In the genomic region with DNA sequence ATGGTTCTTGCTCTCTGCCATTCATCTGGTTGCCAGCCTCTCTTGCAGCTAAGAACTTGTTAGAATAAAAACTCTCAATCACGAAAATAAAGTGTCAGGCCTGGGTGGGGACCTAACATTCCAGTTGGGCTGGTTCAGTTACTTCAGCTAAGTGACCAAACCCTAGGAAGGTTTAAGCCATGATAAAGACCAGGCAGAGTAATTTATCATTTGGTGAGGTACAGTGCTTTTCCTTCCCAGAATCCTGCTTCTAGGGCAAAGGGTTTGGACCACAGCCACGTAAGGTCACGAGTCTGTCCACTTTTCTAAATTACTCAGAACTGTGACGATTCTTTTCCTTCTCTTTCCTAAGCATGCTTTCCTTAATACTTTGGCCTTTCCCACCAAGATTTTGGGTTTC, we compare ENCODE assay signal across 27 mouse cellular contexts.
A peak's percentile ranks its signal among the peaks of the same experiment; 100 is the strongest.
DNase-seq lines count a peak whose midpoint lies in the region; ATAC-seq and TF ChIP-seq lines count a peak whose summit lies in the region.
"Had no signal": no experiment of that assay in that cellular context is flagged by ENCODE, and none has a peak within 500 bp of the region (broad histone marks: within the 10 kb centered on the region; RNA-seq: fewer than 3 reads in every experiment).

No protein-coding gene starts in this region.

- peak; percentile 70 for TF ChIP-seq EP300 in lung, postnatal 0 days (IDR thresholded peaks at IDR 0.05)

- TF ChIP-seq POLR2A in kidney, adult 2 months (IDR thresholded peaks at IDR 0.05; ENCODE audit: low read depth, low read length), result no peak

- intact Hi-C loops in left cerebral cortex, postnatal 25 days (cut with DNase I), result no loop called here

- no peak for TF ChIP-seq CTCF in kidney, adult 2 months (conservative IDR thresholded peaks at IDR 0.05; ENCODE audit: insufficient read depth, insufficient read length, low read depth, low read length)
- no peak for TF ChIP-seq CTCF in lung, postnatal 0 days (IDR thresholded peaks at IDR 0.05)

- H3K4me3 ChIP-seq in kidney, adult 2 months (ENCODE audit: insufficient read depth, low read depth, low read length), result no peak overlapping the region
- H3K4me3 ChIP-seq in lung, postnatal 0 days (ENCODE audit: low read depth, low read length), result no peak overlapping the region
- no peak overlapping the region for H3K4me3 ChIP-seq in stomach, embryonic 16.5 days (replicated peaks; ENCODE audit: low read length)
- H3K4me3 ChIP-seq: embryonic facial prominence, embryonic 13.5 days; erythroblast, embryonic 14.5 days; forebrain, embryonic 12.5 days; heart, adult 2 months; heart, embryonic 13.5 days; hindbrain, embryonic 12.5 days; left cerebral cortex, adult 2 months; limb, embryonic 15.5 days; midbrain, embryonic 10.5 days; stomach, embryonic 15.5 days had no signal

- H3K9me3 ChIP-seq in lung, postnatal 0 days (ENCODE audit: low read length), result no peaks in the 10 kb centered on the region
- no peaks in the 10 kb centered on the region for H3K9me3 ChIP-seq in stomach, embryonic 16.5 days (replicated peaks; ENCODE audit: control insufficient read depth, low read length)
- H3K9me3 ChIP-seq: embryonic facial prominence, embryonic 13.5 days; forebrain, embryonic 12.5 days; heart, embryonic 13.5 days; hindbrain, embryonic 12.5 days; limb, embryonic 15.5 days; stomach, embryonic 15.5 days had no signal

- no peak for ATAC-seq in lung, postnatal 0 days
- ATAC-seq in stomach, embryonic 16.5 days (ENCODE audit: insufficient read depth, low FRiP score), result no peak
- ATAC-seq: midbrain, embryonic 16.5 days had no signal

- no peaks in the 10 kb centered on the region for H3K27me3 ChIP-seq in kidney, adult 2 months (replicated peaks; ENCODE audit: control insufficient read depth, insufficient read depth, low read length)
- H3K27me3 ChIP-seq in lung, postnatal 0 days (replicated peaks; ENCODE audit: insufficient read depth, low read length), result no peaks in the 10 kb centered on the region
- no peaks in the 10 kb centered on the region for H3K27me3 ChIP-seq in stomach, embryonic 16.5 days (ENCODE audit: control insufficient read depth, insufficient read depth, low read length)
- H3K27me3 ChIP-seq: embryonic facial prominence, embryonic 13.5 days; forebrain, embryonic 12.5 days; heart, embryonic 13.5 days; hindbrain, embryonic 12.5 days; limb, embryonic 15.5 days; stomach, embryonic 15.5 days had no signal

- H3K27ac ChIP-seq in kidney, adult 2 months (ENCODE audit: insufficient read depth, low read depth, low read length), result no peak overlapping the region
- peak overlapping the region; percentile 47; the same call in 1 of the 2 replicates for H3K27ac ChIP-seq in lung, postnatal 0 days (ENCODE audit: low read length)
- 0 out of 2 replicates have a peak overlapping the region, but pooled peaks have one; percentile 23 for H3K27ac ChIP-seq in stomach, embryonic 16.5 days (ENCODE audit: low read length)
- H3K27ac ChIP-seq: embryonic facial prominence, embryonic 13.5 days; forebrain, embryonic 12.5 days; heart, adult 2 months; heart, embryonic 13.5 days; hindbrain, embryonic 12.5 days; kidney, postnatal 0 days; left cerebral cortex, adult 2 months; limb, embryonic 15.5 days; midbrain, embryonic 10.5 days; stomach, embryonic 15.5 days had no signal

- no peaks in the 10 kb centered on the region for H3K4me1 ChIP-seq in kidney, adult 2 months (ENCODE audit: control insufficient read depth, insufficient read depth, low read length)
- H3K4me1 ChIP-seq in lung, postnatal 0 days (ENCODE audit: insufficient read depth, low read depth, low read length), result no peaks in the 10 kb centered on the region
- no peaks in the 10 kb centered on the region for H3K4me1 ChIP-seq in stomach, embryonic 16.5 days (ENCODE audit: control insufficient read depth, insufficient read depth, low read length)
- H3K4me1 ChIP-seq: limb, embryonic 15.5 days; stomach, embryonic 15.5 days had no signal

- H3K9ac ChIP-seq in lung, postnatal 0 days (replicated peaks; ENCODE audit: low read depth), result no peak overlapping the region
- no peak overlapping the region for H3K9ac ChIP-seq in stomach, embryonic 16.5 days (ENCODE audit: low read length)
- H3K9ac ChIP-seq: embryonic facial prominence, embryonic 13.5 days; forebrain, embryonic 12.5 days; heart, embryonic 13.5 days; hindbrain, embryonic 12.5 days; limb, embryonic 15.5 days; stomach, embryonic 15.5 days had no signal

- H3K36me3 ChIP-seq in kidney, adult 2 months (ENCODE audit: control insufficient read depth, insufficient read depth, low read length), result no peaks in the 10 kb centered on the region
- H3K36me3 ChIP-seq in lung, postnatal 0 days (ENCODE audit: insufficient read depth, low read length), result no peaks in the 10 kb centered on the region
- H3K36me3 ChIP-seq in stomach, embryonic 16.5 days (ENCODE audit: control insufficient read depth, insufficient read depth, low read length), result no peaks in the 10 kb centered on the region
- H3K36me3 ChIP-seq: embryonic facial prominence, embryonic 13.5 days; forebrain, embryonic 12.5 days; heart, embryonic 13.5 days; hindbrain, embryonic 12.5 days; limb, embryonic 15.5 days; midbrain, embryonic 10.5 days; stomach, embryonic 15.5 days had no signal

- DNase-seq in kidney, adult 2 months, result peak; percentile 46
- DNase-seq in kidney, postnatal 4 days, result no peak
- DNase-seq in lung, postnatal 0 days (ENCODE audit: low spot score), result peak; percentile 39
- no peak for DNase-seq in lung, postnatal 4 days
- peak; percentile 59 for DNase-seq in adrenal gland, postnatal 14 days
- no peak for DNase-seq in c-Kit-positive CD71-positive TER-119-positive erythroid progenitor cells, embryonic 14.5 days (ENCODE audit: low spot score)
- DNase-seq in left cerebral cortex, postnatal 25 days (ENCODE audit: low spot score in 2 of 2), result no peak
- DNase-seq: cerebellum, adult 2 months; cerebellum, postnatal 25 days; embryo, embryonic 11 days; gastrocnemius, postnatal 36 days; heart, adult 2 months; heart, postnatal 14 days; layer of hippocampus, adult 9-11 months; left cerebral cortex, postnatal 4 days had no signal

- WGBS in kidney, adult 2 months, result 46% methylated on average over 4 of the region's 4 CpGs
- WGBS in lung, postnatal 0 days, result 50% methylated on average over 4 of the region's 4 CpGs
- WGBS in stomach, embryonic 16.5 days, result 68% methylated on average over 4 of the region's 4 CpGs

- no peak overlapping the region for H3K4me2 ChIP-seq in lung, postnatal 0 days (replicated peaks; ENCODE audit: low read depth, low read length)
- no peak overlapping the region for H3K4me2 ChIP-seq in stomach, embryonic 16.5 days (ENCODE audit: low read depth, low read length)
- H3K4me2 ChIP-seq: embryonic facial prominence, embryonic 13.5 days; forebrain, embryonic 12.5 days; heart, embryonic 13.5 days; hindbrain, embryonic 12.5 days; limb, embryonic 15.5 days; stomach, embryonic 15.5 days had no signal

Comparison
In these comparisons a context has a peak if more than half of its experiments do, and no peak if none do; other contexts are left out.
1. DNase-seq: peak in kidney, adult 2 months (single experiment), lung, postnatal 0 days (single experiment) and adrenal gland, postnatal 14 days (single experiment); none in kidney, postnatal 4 days (0 of 2), lung, postnatal 4 days (0 of 2), c-Kit-positive CD71-positive TER-119-positive erythroid progenitor cells, embryonic 14.5 days (single experiment) and left cerebral cortex, postnatal 25 days (0 of 2).